In genomic region chr14:121713166-121713829, GRCm38 (mm10) we compare ENCODE assay signal across 10 mouse cellular contexts.
DNase-seq lines count a peak whose midpoint lies in the region; ATAC-seq and TF ChIP-seq lines count a peak whose summit lies in the region.
"Had no signal": no experiment of that assay in that cellular context is flagged by ENCODE, and none has a peak within 500 bp of the region (broad histone marks: within the 10 kb centered on the region; RNA-seq: fewer than 3 reads in every experiment).

No protein-coding gene starts in this region.

- no peak for ATAC-seq in heart, embryonic 14.5 days (ENCODE audit: insufficient number of reproducible peaks, insufficient read depth, low FRiP score, low read depth)
- ATAC-seq in embryonic facial prominence, embryonic 14.5 days (ENCODE audit: low read depth) = peak; percentile 75

- H3K27me3 ChIP-seq in heart, embryonic 14.5 days (ENCODE audit: control insufficient read depth, insufficient read depth, low read length) = no peaks in the 10 kb centered on the region; the same call in 1 of the 2 replicates
- H3K27me3 ChIP-seq in embryonic facial prominence, embryonic 14.5 days (replicated peaks; ENCODE audit: control insufficient read depth, insufficient read depth, low read length) = no peaks in the 10 kb centered on the region
- H3K27me3 ChIP-seq in limb, embryonic 10.5 days (ENCODE audit: low read depth, poor library complexity, severe bottlenecking) = no peaks in the 10 kb centered on the region
- no peaks in the 10 kb centered on the region for H3K27me3 ChIP-seq in cerebellum, adult 2 months (ENCODE audit: control insufficient read depth, insufficient read depth, low read length)

- no peaks in the 10 kb centered on the region for H3K36me3 ChIP-seq in heart, embryonic 14.5 days (ENCODE audit: control insufficient read depth, insufficient read depth, low read length)
- H3K36me3 ChIP-seq in embryonic facial prominence, embryonic 14.5 days (ENCODE audit: control insufficient read depth, insufficient read depth, low read length) = no peaks in the 10 kb centered on the region
- no peaks in the 10 kb centered on the region for H3K36me3 ChIP-seq in limb, embryonic 10.5 days

- no peaks in the 10 kb centered on the region for H3K9me3 ChIP-seq in heart, embryonic 14.5 days (ENCODE audit: control insufficient read depth, low read length)
- H3K9me3 ChIP-seq in embryonic facial prominence, embryonic 14.5 days (ENCODE audit: control insufficient read depth, low read length) = no peaks in the 10 kb centered on the region
- no peaks in the 10 kb centered on the region for H3K9me3 ChIP-seq in limb, embryonic 10.5 days (replicated peaks)

- H3K27ac ChIP-seq in heart, embryonic 14.5 days (replicated peaks in 1 of 2; ENCODE audit: control insufficient read depth in 1 of 2, insufficient read depth in 1 of 2, low read depth in 2 of 2, low read length in 2 of 2) = no peak overlapping the region
- no peak overlapping the region for H3K27ac ChIP-seq in embryonic facial prominence, embryonic 14.5 days (replicated peaks; ENCODE audit: low read depth, low read length)
- H3K27ac ChIP-seq in limb, embryonic 10.5 days = peak overlapping the region; percentile 56
- H3K27ac ChIP-seq in cerebellum, adult 2 months (ENCODE audit: insufficient read depth, low read length) = no peak overlapping the region

- H3K4me2 ChIP-seq in heart, embryonic 14.5 days (ENCODE audit: low read length) = peak overlapping the region; percentile 25; the same call in 1 of the 2 replicates
- H3K4me2 ChIP-seq in embryonic facial prominence, embryonic 14.5 days (ENCODE audit: low read depth, low read length) = no peak overlapping the region

- 13% methylated on average over 7 of the region's 7 CpGs for WGBS in heart, embryonic 14.5 days
- WGBS in embryonic facial prominence, embryonic 14.5 days = 25% methylated on average over 6 of the region's 7 CpGs
- WGBS in limb, embryonic 10.5 days = 7% methylated on average over 7 of the region's 7 CpGs
- WGBS in cerebellum, adult 2 months = 50% methylated on average over 7 of the region's 7 CpGs

- H3K4me3 ChIP-seq in heart, embryonic 14.5 days (ENCODE audit: control insufficient read depth in 1 of 2, insufficient read depth in 1 of 2, low read depth in 1 of 2, low read length in 2 of 2) = no peak overlapping the region
- H3K4me3 ChIP-seq in embryonic facial prominence, embryonic 14.5 days (ENCODE audit: low read depth, low read length) = no peak overlapping the region
- no peak overlapping the region for H3K4me3 ChIP-seq in limb, embryonic 10.5 days
- H3K4me3 ChIP-seq in cerebellum, adult 2 months (replicated peaks; ENCODE audit: insufficient read depth, low read depth, low read length) = no peak overlapping the region

- no peak for TF ChIP-seq CTCF in cerebellum, adult 2 months (IDR thresholded peaks at IDR 0.05; ENCODE audit: borderline replicate concordance, insufficient read depth, low read depth, low read length)

- intact Hi-C loops in heart, postnatal 25 days (cut with DNase I) = no loop called here

- peaks cover 18 to 20% of the 10 kb centered on the region in 2 experiments for H3K4me1 ChIP-seq in heart, embryonic 14.5 days (ENCODE audit: control insufficient read depth in 2 of 2, insufficient read depth in 2 of 2, low read length in 2 of 2)
- H3K4me1 ChIP-seq in embryonic facial prominence, embryonic 14.5 days (ENCODE audit: control insufficient read depth, insufficient read depth, low read length) = peaks cover 24% of the 10 kb centered on the region
- H3K4me1 ChIP-seq in limb, embryonic 10.5 days = peaks cover 34% of the 10 kb centered on the region
- H3K4me1 ChIP-seq in cerebellum, adult 2 months (ENCODE audit: control insufficient read depth, insufficient read depth, low read length) = peaks cover 38% of the 10 kb centered on the region

- no peak overlapping the region for H3K9ac ChIP-seq in heart, embryonic 14.5 days (ENCODE audit: low read length)
- H3K9ac ChIP-seq in embryonic facial prominence, embryonic 14.5 days (ENCODE audit: low read depth, low read length) = peak overlapping the region; percentile 22; the same call in 1 of the 2 replicates

- DNase-seq in heart, postnatal 25 days (ENCODE audit: low spot score) = no peak
- peak; percentile 49 for DNase-seq in 3T3-L1 (ENCODE audit: low read depth, low spot score)
- peak; percentile 74 for DNase-seq in embryonic facial prominence, embryonic 14.5 days (ENCODE audit: low spot score)
- DNase-seq in limb, embryonic 10.5 days (ENCODE audit: low spot score) = no peak
- no peak for DNase-seq in thymus, adult 18-20 months
- no peak for DNase-seq in frontal cortex, postnatal 14 days (ENCODE audit: low spot score in 2 of 2)
- no peak for DNase-seq in cerebellum, adult 2 months
- DNase-seq: cerebellum, postnatal 25 days; gastrocnemius, postnatal 10 days had no signal

- no peak for TF ChIP-seq POLR2A in cerebellum, adult 2 months (IDR thresholded peaks at IDR 0.05; ENCODE audit: borderline replicate concordance, insufficient read depth, low read length)

Comparison
In these comparisons a context has a peak if more than half of its experiments do, and no peak if none do; other contexts are left out.
1. DNase-seq: peak in 3T3-L1 (single experiment) and embryonic facial prominence, embryonic 14.5 days (single experiment); none in heart, postnatal 25 days (single experiment), limb, embryonic 10.5 days (single experiment), thymus, adult 18-20 months (0 of 2), frontal cortex, postnatal 14 days (0 of 2) and cerebellum, adult 2 months (0 of 2).